Comparison of ENCODE assay signal across 11 mouse cellular contexts in the genomic region with DNA sequence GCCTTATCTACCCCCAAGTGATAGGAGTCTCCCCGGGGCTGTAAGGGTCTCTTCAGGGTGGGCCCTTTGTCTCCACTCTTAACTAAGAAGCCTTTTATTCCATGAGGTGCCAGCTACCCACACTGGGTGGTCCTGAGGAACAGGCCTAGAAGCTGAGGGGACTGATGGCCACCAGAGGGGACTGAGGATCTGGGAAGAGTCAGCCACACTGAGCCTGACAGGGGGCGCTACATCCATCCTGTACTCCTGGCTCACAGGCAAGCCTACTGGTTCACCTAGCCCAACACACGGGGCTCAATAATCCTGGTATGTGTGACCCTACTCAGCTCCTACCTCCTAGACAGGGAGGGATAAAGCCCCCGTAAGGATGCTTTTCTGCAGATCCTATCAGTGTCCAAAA. TPM values are rescaled to one million over a fixed set of nuclear protein-coding genes. Genes with fewer than 3 reads are reported as not detected.
DNase-seq lines count a peak whose midpoint lies in the region; ATAC-seq and TF ChIP-seq lines count a peak whose summit lies in the region.
"Had no signal": no experiment of that assay in that cellular context is flagged by ENCODE, and none has a peak within 500 bp of the region (broad histone marks: within the 10 kb centered on the region; RNA-seq: fewer than 3 reads in every experiment).

No protein-coding gene starts in this region.

- no peak overlapping the region for H3K9ac ChIP-seq in kidney, postnatal 0 days (ENCODE audit: low read depth, low read length)
- H3K9ac ChIP-seq in kidney, embryonic 15.5 days: no peak overlapping the region
- H3K9ac ChIP-seq in neural tube, embryonic 11.5 days (ENCODE audit: low read length): no peak overlapping the region
- H3K9ac ChIP-seq: embryonic facial prominence, embryonic 15.5 days had no signal

- TF ChIP-seq POLR2A in cerebellum, adult 2 months (IDR thresholded peaks at IDR 0.05; ENCODE audit: borderline replicate concordance, insufficient read depth, low read length): no peak

- H3K9me3 ChIP-seq in kidney, postnatal 0 days (replicated peaks; ENCODE audit: low read length): no peaks in the 10 kb centered on the region
- no peaks in the 10 kb centered on the region for H3K9me3 ChIP-seq in kidney, embryonic 15.5 days (replicated peaks)
- H3K9me3 ChIP-seq in neural tube, embryonic 11.5 days (ENCODE audit: control insufficient read depth, low read length): no peaks in the 10 kb centered on the region
- H3K9me3 ChIP-seq: embryonic facial prominence, embryonic 15.5 days had no signal

- H3K4me3 ChIP-seq in cerebellum, adult 2 months (replicated peaks; ENCODE audit: insufficient read depth, low read depth, low read length): no peak overlapping the region
- H3K4me3 ChIP-seq in kidney, postnatal 0 days (replicated peaks; ENCODE audit: low read depth, low read length): no peak overlapping the region
- H3K4me3 ChIP-seq in kidney, embryonic 15.5 days (replicated peaks): no peak overlapping the region
- no peak overlapping the region for H3K4me3 ChIP-seq in neural tube, embryonic 11.5 days (ENCODE audit: low read depth, low read length)
- H3K4me3 ChIP-seq: embryonic facial prominence, embryonic 15.5 days; myocyte had no signal

- H3K27ac ChIP-seq in cerebellum, adult 2 months (ENCODE audit: insufficient read depth, low read length): no peak overlapping the region
- H3K27ac ChIP-seq in kidney, postnatal 0 days: no peak overlapping the region
- H3K27ac ChIP-seq in kidney, embryonic 15.5 days: no peak overlapping the region
- no peak overlapping the region for H3K27ac ChIP-seq in neural tube, embryonic 11.5 days (ENCODE audit: low read depth, low read length)
- H3K27ac ChIP-seq: embryonic facial prominence, embryonic 15.5 days had no signal

- no peaks in the 10 kb centered on the region for H3K27me3 ChIP-seq in cerebellum, adult 2 months (ENCODE audit: control insufficient read depth, insufficient read depth, low read length)
- H3K27me3 ChIP-seq in kidney, postnatal 0 days (ENCODE audit: insufficient read depth, low read length): 0 out of 2 replicates have a peak, but pooled peaks cover 6% of the 10 kb centered on the region
- peaks cover 63% of the 10 kb centered on the region for H3K27me3 ChIP-seq in kidney, embryonic 15.5 days
- no peaks in the 10 kb centered on the region for H3K27me3 ChIP-seq in neural tube, embryonic 11.5 days (ENCODE audit: control insufficient read depth, insufficient read depth, low read length)

- H3K4me1 ChIP-seq in cerebellum, adult 2 months (ENCODE audit: control insufficient read depth, insufficient read depth, low read length): peaks cover 73% of the 10 kb centered on the region
- peaks cover 11% of the 10 kb centered on the region; the same call in 1 of the 2 replicates for H3K4me1 ChIP-seq in kidney, postnatal 0 days (replicated peaks; ENCODE audit: insufficient read depth, low read length)
- H3K4me1 ChIP-seq in kidney, embryonic 15.5 days: peaks cover 67% of the 10 kb centered on the region
- H3K4me1 ChIP-seq in neural tube, embryonic 11.5 days (ENCODE audit: control insufficient read depth, insufficient read depth, low read length): peaks cover 24% of the 10 kb centered on the region

- ATAC-seq in kidney, postnatal 0 days (replicated peaks; ENCODE audit: low FRiP score, low read depth): no peak
- ATAC-seq in kidney, embryonic 15.5 days (replicated peaks; ENCODE audit: low FRiP score): no peak
- ATAC-seq in neural tube, embryonic 11.5 days (ENCODE audit: insufficient read depth, low FRiP score, low TSS enrichment): no peak

- no peak overlapping the region for H3K4me2 ChIP-seq in kidney, postnatal 0 days (ENCODE audit: low read length)
- H3K4me2 ChIP-seq in kidney, embryonic 15.5 days: no peak overlapping the region
- no peak overlapping the region for H3K4me2 ChIP-seq in neural tube, embryonic 11.5 days (ENCODE audit: low read depth)
- H3K4me2 ChIP-seq: embryonic facial prominence, embryonic 15.5 days had no signal

- no peak for DNase-seq in cerebellum, adult 2 months
- no peak for DNase-seq in cerebellum, adult 9-11 months
- DNase-seq in kidney, postnatal 0 days (ENCODE audit: low spot score): no peak
- DNase-seq in neural tube, embryonic 11.5 days (ENCODE audit: low spot score): peak; percentile 53
- DNase-seq in neural tube, embryonic 10.5 days (ENCODE audit: extremely low spot score, low spot score): no peak
- peak; percentile 71 for DNase-seq in retina, embryonic 14.5 days (ENCODE audit: low spot score)
- no peak for DNase-seq in frontal cortex, postnatal 14 days (ENCODE audit: low spot score in 2 of 2)

- H3K36me3 ChIP-seq in kidney, postnatal 0 days (ENCODE audit: insufficient read depth, low read length): no peaks in the 10 kb centered on the region
- H3K36me3 ChIP-seq in kidney, embryonic 15.5 days: no peaks in the 10 kb centered on the region
- H3K36me3 ChIP-seq in neural tube, embryonic 11.5 days (ENCODE audit: control insufficient read depth, insufficient read depth, low read length): no peaks in the 10 kb centered on the region
- H3K36me3 ChIP-seq: embryonic facial prominence, embryonic 15.5 days had no signal

- 50% methylated on average over 4 of the region's 4 CpGs for WGBS in cerebellum, adult 2 months
- WGBS in kidney, postnatal 0 days: 59% methylated on average over 4 of the region's 4 CpGs
- WGBS in kidney, embryonic 15.5 days: 46% methylated on average over 4 of the region's 4 CpGs
- 39% methylated on average over 4 of the region's 4 CpGs for WGBS in neural tube, embryonic 11.5 days

- TF ChIP-seq CTCF in cerebellum, adult 2 months (IDR thresholded peaks at IDR 0.05; ENCODE audit: borderline replicate concordance, insufficient read depth, low read depth, low read length): peak; percentile 48
- TF ChIP-seq CTCF in kidney, postnatal 0 days (IDR thresholded peaks at IDR 0.05; ENCODE audit: low read depth): peak; percentile 44

RNA-seq across cellular contexts. Expression of gene Srcin1, which starts 16.4 kb away (rescaled TPM):
- 127 and 142 TPM in 2 replicates for polyA plus RNA-seq in cerebellum, adult 2 months (2012; rRNA removed)
- 0.59 and 0.70 TPM in 2 replicates for polyA plus RNA-seq in kidney, postnatal 0 days (2015; fragmentation: Nextera tagmentation; extraction: Ambion mirVana)
- polyA plus RNA-seq in kidney, embryonic 15.5 days (2015; fragmentation: Nextera tagmentation; extraction: Ambion mirVana): 0.83 and 0.85 TPM in 2 replicates
- 2.5 and 2.6 TPM in 2 replicates for polyA plus RNA-seq in neural tube, embryonic 11.5 days (2014; fragmentation: Nextera tagmentation; extraction: Ambion mirVana)
- polyA plus RNA-seq: liver, embryonic 16.5 days; myocyte had no signal

RNA-seq across cellular contexts. Expression of gene 4933428G20Rik, which starts 59.4 kb away (rescaled TPM):
- polyA plus RNA-seq in cerebellum, adult 2 months (2012; rRNA removed): not detected in 2 replicates
- polyA plus RNA-seq in kidney, postnatal 0 days (2015; fragmentation: Nextera tagmentation; extraction: Ambion mirVana): 0.08 and 0.28 TPM in 2 replicates
- 0.49 and 0.84 TPM in 2 replicates for polyA plus RNA-seq in kidney, embryonic 15.5 days (2015; fragmentation: Nextera tagmentation; extraction: Ambion mirVana)
- polyA plus RNA-seq in neural tube, embryonic 11.5 days (2014; fragmentation: Nextera tagmentation; extraction: Ambion mirVana): not detected in 2 replicates

Comparison
In these comparisons a context has a peak if more than half of its experiments do, and no peak if none do; other contexts are left out.
1. DNase-seq: peak in neural tube, embryonic 11.5 days (single experiment) and retina, embryonic 14.5 days (single experiment); none in cerebellum, adult 2 months (0 of 2), cerebellum, adult 9-11 months (single experiment), kidney, postnatal 0 days (single experiment), neural tube, embryonic 10.5 days (single experiment) and frontal cortex, postnatal 14 days (0 of 2).
2. RNA of gene Srcin1, which starts 16.4 kb away (polyA plus RNA-seq): 127 to 142 TPM in cerebellum, adult 2 months; 2.5 to 2.6 TPM in neural tube, embryonic 11.5 days, 0.83 to 0.85 TPM in kidney, embryonic 15.5 days and 0.59 to 0.70 TPM in kidney, postnatal 0 days; every median in the first group is over 10 times any median in the second.